Mouse (Mus musculus): Measurements from ENCODE around the gene Olfr466. TPM values are rescaled to one million over a fixed set of nuclear protein-coding genes. Genes with fewer than 3 reads are reported as not detected.

Olfr466 gene
- polyA plus RNA-seq, 1 experiment from 2014 or later: not detected

Other genes with a start within 250 kb of the Olfr466 start
- gene Cntnap3, start 246.3 kb upstream of the Olfr466 start, polyA plus RNA-seq (2018): not detected in 3 replicates
- not detected in 3 replicates for gene Spata31, start 232.8 kb upstream of the Olfr466 start, polyA plus RNA-seq (2018)
- gene Spata31d1c, start 117.2 kb upstream of the Olfr466 start, polyA plus RNA-seq (2018): not detected in 3 replicates
- gene Prss47, start 97.5 kb upstream of the Olfr466 start, polyA plus RNA-seq (2018): not detected in 3 replicates
- gene Mfsd14b, start 37.3 kb upstream of the Olfr466 start, polyA plus RNA-seq (2018): 44.9 to 54.6 TPM (median 47.6 TPM) in 3 replicates
- not detected in 3 replicates for gene Olfr465-ps1, start 12.2 kb upstream of the Olfr466 start, polyA plus RNA-seq (2018)
- 0.03 TPM in 1 of 3 replicates, not detected in the others for gene Nlrp4f, start 55.7 kb downstream of the Olfr466 start, polyA plus RNA-seq (2018)
- gene Gm10775, start 109.3 kb downstream of the Olfr466 start, polyA plus RNA-seq (2018): not detected in 3 replicates
- gene Zfp369, start 128.6 kb downstream of the Olfr466 start, polyA plus RNA-seq (2018): 8.6 to 15.6 TPM (median 14.0 TPM) in 3 replicates

Data from macrophage (primary cell).